Mouse (Mus musculus) forebrain, embryonic 15.5 days (tissue): Measurements from ENCODE around the gene Bbof1. TPM values are rescaled to one million over a fixed set of nuclear protein-coding genes. Genes with fewer than 3 reads are reported as not detected.

Source experiments
- ATAC-seq: fragments of 200-750 bp; cut with Nextera tagmentation; replicated peaks from 2 replicates; pipeline ENCODE4 v1.8.0; 2017; ENCODE audit warnings: mild to moderate bottlenecking, moderate TSS enrichment, moderate library complexity
- H3K27ac ChIP-seq: fragments of 300-500 bp; sonication (generic); replicated peaks from 2 replicates; pipeline ENCODE4 v1.5.1; 2015; ENCODE audit warnings: mild to moderate bottlenecking, inconsistent platforms
- H3K27me3 ChIP-seq: fragments of 300-500 bp; sonication (generic); 2 replicates; pipeline ENCODE4 v1.6.1; 2015; ENCODE audit warnings: inconsistent platforms
- H3K36me3 ChIP-seq: fragments of 300-500 bp; sonication (generic); 2 replicates; pipeline ENCODE4 v1.6.1; 2015; ENCODE audit warnings: mild to moderate bottlenecking, inconsistent platforms
- H3K4me1 ChIP-seq: fragments of 300-500 bp; sonication (generic); 2 replicates; pipeline ENCODE4 v1.6.1; 2015; ENCODE audit warnings: inconsistent platforms
- H3K4me2 ChIP-seq: fragments of 300-500 bp; sonication (generic); replicated peaks from 2 replicates; pipeline ENCODE4 v1.6.1; 2015; ENCODE audit warnings: mild to moderate bottlenecking, inconsistent platforms
- H3K4me3 ChIP-seq: fragments of 300-500 bp; sonication (generic); 2 replicates; pipeline ENCODE4 v1.5.1; 2015; ENCODE audit warnings: mild to moderate bottlenecking, inconsistent platforms
- H3K9ac ChIP-seq: fragments of 300-500 bp; sonication (generic); replicated peaks from 2 replicates; pipeline ENCODE4 v1.6.1; 2015; ENCODE audit warnings: mild to moderate bottlenecking, inconsistent platforms
- H3K9me3 ChIP-seq: fragments of 300-500 bp; sonication (generic); 2 replicates; pipeline ENCODE4 v1.6.1; 2016; ENCODE audit warnings: inconsistent platforms
- WGBS: fragments of 180-500 bp; shearing (Covaris S2); methylation state at CpG from one replicate; pipeline ENCODE4 v1.1.7; 2015; ENCODE audit warnings: mixed read lengths; 5-methylcytosine and 5-hydroxymethylcytosine counted together
- polyA plus RNA-seq: library from polyadenylated mRNA; unstranded; fragments of >200 nt; fragmentation: Nextera tagmentation; extraction: Ambion mirVana; gene quantifications from 2 replicates; pipeline ENCODE4 v1.2.1, GENCODE M21; 2015

Bbof1 gene
- polyA plus RNA-seq, 1 experiment from 2014 or later: 3.2 TPM

DNA sequence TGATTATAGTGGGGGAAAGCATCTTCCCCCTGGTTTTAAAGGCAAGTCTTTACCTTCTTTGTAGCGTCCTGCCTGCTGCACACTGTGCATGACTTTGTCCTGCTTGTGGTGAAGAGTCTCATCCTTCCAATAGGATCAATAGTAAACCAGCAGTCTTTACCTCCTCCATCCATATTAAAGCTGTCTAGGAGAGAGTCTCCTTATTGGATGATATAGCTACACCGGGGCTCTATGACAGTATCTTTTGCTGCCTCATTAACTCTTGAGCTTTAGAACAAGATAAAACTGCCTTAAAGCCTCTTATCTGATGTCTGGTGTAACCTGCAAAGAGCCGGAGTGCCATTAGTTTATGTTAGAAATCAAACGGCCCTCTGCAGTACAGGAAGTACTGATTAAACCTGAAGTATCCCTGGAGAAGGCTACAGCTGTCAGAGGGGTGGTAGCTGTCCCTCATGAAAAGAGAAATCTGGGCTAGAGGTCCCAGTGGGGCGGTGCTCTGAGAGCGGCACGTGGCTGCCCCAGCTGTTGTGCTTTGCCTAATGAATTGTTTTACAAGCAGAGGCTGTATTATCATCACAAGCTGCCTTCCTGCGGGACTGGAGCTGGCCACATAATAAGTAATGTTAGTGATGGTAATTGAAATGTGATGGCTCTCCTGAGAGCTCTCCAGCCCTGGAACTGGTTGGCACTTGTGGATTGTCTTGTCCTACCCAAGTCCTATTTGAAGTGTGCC, 78.6 kb downstream of the Bbof1 start:
- Histone ChIP-seq H3K4me1 (peaks cover 6% of the 10 kb centered on the region), H3K9ac (no peak overlapping the region), H3K9me3 (no peaks in the 10 kb centered on the region), H3K36me3 (no peaks in the 10 kb centered on the region), H3K27ac (0 out of 2 replicates have a peak overlapping the region, but pooled peaks have one; percentile 35), H3K4me3 (no peak overlapping the region), H3K4me2 (no peak overlapping the region), H3K27me3 (no peaks in the 10 kb centered on the region)
- ATAC-seq: peak; percentile 13; the same call in 1 of the 2 replicates
- WGBS: 27% methylated on average over 8 of the region's 8 CpGs

Other genes with a start within 250 kb of the Bbof1 start
- 4.3 and 5.0 TPM in 2 replicates for gene Elmsan1, start 190.2 kb upstream of the Bbof1 start, polyA plus RNA-seq
- gene Ptgr2, start 123.8 kb upstream of the Bbof1 start, polyA plus RNA-seq: 12.0 and 13.4 TPM in 2 replicates
- 92.8 and 96.0 TPM in 2 replicates for gene Zfp410, start 92.2 kb upstream of the Bbof1 start, polyA plus RNA-seq
- 41.6 and 50.3 TPM in 2 replicates for gene Coq6, start 47.4 kb upstream of the Bbof1 start, polyA plus RNA-seq
- 14.8 and 16.1 TPM in 2 replicates for gene Fam161b, start 47.2 kb upstream of the Bbof1 start, polyA plus RNA-seq
- gene Entpd5, start within 50 bp of the Bbof1 start, polyA plus RNA-seq: 10.5 and 11.7 TPM in 2 replicates
- gene Rnf113a2, start 8.1 kb downstream of the Bbof1 start, polyA plus RNA-seq: 27.0 and 28.3 TPM in 2 replicates
- gene Aldh6a1, start 41.9 kb downstream of the Bbof1 start, polyA plus RNA-seq: 29.9 and 34.6 TPM in 2 replicates
- gene Lin52, start 42.4 kb downstream of the Bbof1 start, polyA plus RNA-seq: 39.1 and 39.3 TPM in 2 replicates
- 0.05 TPM in 2 replicates for gene Vsx2, start 160.7 kb downstream of the Bbof1 start, polyA plus RNA-seq
- 12.1 and 12.8 TPM in 2 replicates for gene Abcd4, start 208.3 kb downstream of the Bbof1 start, polyA plus RNA-seq
- gene Vrtn, start 231.9 kb downstream of the Bbof1 start, polyA plus RNA-seq: not detected in 2 replicates